Mouse (Mus musculus) granulocyte monocyte progenitor cell, adult 5-6 weeks (primary cell): ENCODE measurements around the gene Il10. TPM values are rescaled to one million over a fixed set of nuclear protein-coding genes. Genes with fewer than 3 reads are reported as not detected.
"Not testable (repeated sequence)": the region's sequence is repeated elsewhere in the genome, so short reads cannot be mapped to it uniquely, and the experiment has no call there.

Source experiments
- ATAC-seq: replicated peaks from 2 replicates; pipeline ENCODE4 v1.8.0; 2016; ENCODE audit warnings: mild to moderate bottlenecking, moderate TSS enrichment, inconsistent platforms; ENCODE audit not compliant: poor library complexity, severe bottlenecking
- total RNA-seq, 2 experiments: library from RNA; stranded (forward) in 1 of 2; stranded (reverse) in 1 of 2; fragments of 200-712, 200-1000 nt in 1 of 2; fragments of >200 nt in 1 of 2; fragmentation: Nextera tagmentation in 1 of 2; gene quantifications; 2 replicates each; pipeline ENCODE4 v1.2.3; 2014 to 2017

Il10 gene
- total RNA-seq, 2 experiments from 2014 or later, result not detected

DNA sequence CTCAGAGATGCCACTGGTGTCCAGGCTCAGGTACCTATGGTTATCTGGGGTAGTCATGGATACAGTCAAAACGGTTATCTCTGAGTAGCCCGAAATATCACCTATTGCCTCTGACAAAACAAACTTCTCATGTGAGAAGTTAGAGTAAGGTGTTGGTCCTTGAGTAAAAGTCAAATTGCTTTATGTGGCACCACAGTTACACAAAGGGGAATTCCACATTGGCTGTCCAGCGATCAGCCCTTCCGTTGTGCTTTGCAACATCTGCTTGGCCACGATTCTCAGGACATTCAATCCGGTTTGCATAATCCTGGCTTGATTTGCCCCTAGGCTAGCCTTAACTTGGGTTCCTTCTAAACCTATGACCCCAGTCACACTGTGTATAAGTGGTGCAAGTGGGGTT, 4.4 kb upstream of the Il10 start:
- ATAC-seq, result peak; percentile 67

GRCm38 (mm10) chr1:131015879-131016278, 3.8 kb upstream of the Il10 start:
- ATAC-seq, result 0 out of 2 replicates have a peak, but pooled peaks have one; percentile 9

DNA sequence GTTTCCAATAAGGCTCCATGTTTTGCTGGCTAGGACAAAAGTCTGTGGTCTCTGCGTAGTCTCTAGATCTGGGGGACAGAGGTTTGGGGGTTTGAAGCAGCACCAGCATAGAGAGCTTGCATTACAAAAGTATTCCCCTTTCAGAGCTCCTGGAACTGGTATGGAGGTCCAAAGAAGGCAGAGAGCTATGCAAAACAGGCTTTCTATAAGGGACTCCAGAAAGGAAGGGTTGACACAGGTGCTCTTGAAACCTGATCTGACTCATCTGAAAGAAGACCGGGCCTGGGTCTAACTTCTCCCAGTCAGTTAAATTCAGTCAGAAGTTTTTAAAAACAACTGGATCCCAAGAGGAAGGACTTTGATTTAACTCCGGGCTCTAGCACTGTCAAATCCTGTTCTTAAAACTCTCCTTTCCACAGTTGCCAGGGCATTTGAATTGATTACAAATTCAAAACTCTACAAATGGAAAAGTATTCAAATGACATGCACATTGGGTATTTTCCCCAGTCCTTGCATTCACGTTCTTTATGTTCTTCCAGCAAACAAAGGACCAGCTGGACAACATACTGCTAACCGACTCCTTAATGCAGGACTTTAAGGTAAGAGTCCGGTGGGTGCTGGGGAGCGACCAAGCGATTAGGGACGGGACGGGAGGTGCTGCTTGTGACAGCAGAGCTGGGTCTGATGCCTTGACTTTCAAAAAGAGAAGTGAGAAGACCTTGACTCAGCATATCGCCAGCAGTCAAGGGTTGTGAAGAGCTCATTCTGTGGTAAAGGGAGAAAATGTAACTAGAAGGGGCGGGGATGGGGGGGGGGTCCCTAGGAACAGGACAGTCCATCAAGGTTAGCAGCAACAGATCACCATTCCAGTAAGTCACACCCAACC, 1.0 kb downstream of the Il10 start:
- peak; percentile 40 for ATAC-seq

- 0 out of 2 replicates have a peak, but pooled peaks have one; percentile 15 for ATAC-seq
These were observed 1.8 kb downstream of the Il10 start for GRCm38 (mm10) chr1:131021438-131021837.

GRCm38 (mm10) chr1:131021900-131022590, 2.4 kb downstream of the Il10 start:
- ATAC-seq, result no peak

GRCm38 (mm10) chr1:131022591-131023249, 3.1 kb downstream of the Il10 start:
- ATAC-seq, result no peak

DNA sequence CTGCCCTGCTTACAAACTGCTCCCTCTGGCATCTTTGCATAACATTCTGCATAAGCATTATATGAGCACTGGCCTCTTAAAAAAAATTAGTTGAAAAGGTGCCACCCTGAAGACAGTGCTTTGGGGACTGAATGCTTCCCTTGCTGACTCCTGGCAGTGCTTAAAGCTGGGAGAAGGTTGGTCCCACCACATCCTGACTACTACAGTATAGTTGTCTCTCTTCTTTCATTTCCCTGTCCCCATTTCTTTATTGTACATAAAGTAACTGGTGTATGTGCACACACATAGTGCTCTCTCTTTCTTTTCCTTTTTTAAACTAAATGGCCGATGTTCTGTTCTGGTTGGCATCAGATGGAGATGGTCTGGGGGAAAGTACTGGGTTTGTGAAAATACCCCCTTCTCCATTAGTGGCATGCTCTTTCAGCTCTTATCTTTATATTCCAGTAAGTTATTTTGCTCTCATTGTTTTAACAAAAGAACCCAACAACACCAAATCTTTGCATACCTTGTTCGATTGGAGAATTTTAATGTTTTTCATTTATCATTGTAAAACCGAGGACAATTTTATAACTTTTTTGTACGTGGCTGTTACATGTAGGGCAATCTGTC, 3.7 kb downstream of the Il10 start:
- ATAC-seq, result not testable (repeated sequence)

- no peak for ATAC-seq
These were observed 5.5 kb downstream of the Il10 start for GRCm38 (mm10) chr1:131024900-131025842.

DNA sequence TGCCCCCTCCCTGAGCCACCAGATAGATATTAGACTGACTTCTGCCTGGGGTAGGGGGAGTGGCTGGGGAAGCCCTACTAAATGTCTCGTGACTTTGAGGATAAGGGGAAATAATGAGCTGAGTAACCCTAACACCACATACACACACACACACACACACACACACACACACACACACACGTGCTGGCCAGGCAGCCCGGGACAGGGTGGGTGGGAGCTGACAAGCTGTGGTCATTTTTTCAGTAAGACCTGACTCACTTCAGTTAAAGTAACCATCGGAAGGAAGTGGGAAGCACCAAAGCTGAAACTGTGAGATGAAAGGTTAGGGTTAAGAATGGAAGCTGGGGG, 6.2 kb downstream of the Il10 start:
- peak; percentile 83 for ATAC-seq

GRCm38 (mm10) chr1:131029215-131029614, 9.6 kb downstream of the Il10 start:
- ATAC-seq, result no peak

- ATAC-seq, result no peak
These were observed 10.6 kb downstream of the Il10 start for GRCm38 (mm10) chr1:131030261-131030660.

GRCm38 (mm10) chr1:131031267-131031666, 11.6 kb downstream of the Il10 start:
- no peak for ATAC-seq

DNA sequence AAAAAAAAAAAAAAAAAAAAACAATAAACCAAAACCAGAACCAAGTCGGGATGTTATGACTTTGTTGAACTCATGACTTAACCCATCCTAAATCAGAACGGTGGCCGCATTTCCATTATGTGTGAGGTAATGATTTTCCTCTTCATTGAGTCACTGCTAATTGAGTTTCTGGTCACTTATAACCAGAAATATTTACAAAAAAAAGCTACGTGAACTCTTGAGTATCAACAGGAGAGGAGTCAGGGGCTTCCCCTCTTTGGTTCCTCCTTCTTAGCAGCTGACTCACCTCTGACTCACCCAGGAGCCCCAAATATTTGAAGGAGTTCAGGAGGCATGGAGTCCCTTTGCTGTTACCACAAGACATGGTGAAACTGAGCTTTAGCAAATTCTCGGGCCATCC, 18.4 kb downstream of the Il10 start:
- peak; percentile 94 for ATAC-seq

DNA sequence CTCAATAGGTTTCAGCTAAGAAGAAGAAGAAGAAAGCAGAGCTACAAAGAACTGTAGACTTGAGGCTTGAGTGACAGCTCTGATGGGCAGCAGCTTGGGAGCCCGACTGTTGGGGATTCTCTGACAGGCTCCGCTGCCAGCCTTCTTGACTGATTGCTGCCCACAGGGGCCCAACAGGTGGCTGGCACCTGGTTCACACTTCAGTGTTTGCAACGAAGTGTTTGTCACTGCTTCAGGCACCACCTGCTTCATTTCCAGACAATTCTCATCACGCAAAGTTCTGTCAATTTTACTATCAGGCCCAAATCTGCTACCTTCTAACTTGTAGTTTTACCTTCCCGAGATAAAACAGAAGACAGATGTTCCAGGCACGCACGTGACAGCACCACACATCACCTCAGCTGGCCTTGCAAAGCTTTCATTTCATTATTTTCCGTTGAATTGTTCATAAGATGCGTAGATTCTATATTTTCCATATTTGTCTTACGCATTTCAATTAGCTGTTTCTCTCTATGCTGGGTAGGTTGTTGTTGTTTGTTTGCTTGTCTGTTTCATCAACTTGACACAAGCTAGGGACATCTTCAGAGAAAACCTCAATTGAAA, 18.9 kb downstream of the Il10 start:
- ATAC-seq, result no peak

DNA sequence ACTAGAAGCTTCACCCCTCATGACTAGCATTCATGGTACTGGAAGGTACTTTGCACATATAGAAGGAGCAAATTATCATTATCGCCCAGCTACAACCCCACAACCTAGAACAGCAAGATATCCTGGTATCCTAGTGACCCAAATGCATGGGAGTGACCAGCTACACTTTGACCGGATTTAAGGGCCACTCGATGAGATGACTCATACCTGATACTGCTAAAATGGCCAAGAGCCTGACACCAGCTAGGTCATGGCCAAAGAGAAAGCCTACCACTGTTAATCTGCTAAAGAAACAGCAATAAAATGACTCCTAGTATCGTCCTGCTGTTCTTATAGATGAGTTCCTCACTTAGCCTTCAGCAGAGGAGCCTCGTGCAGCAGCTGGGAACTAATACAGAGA, 19.8 kb downstream of the Il10 start:
- no peak for ATAC-seq

GRCm38 (mm10) chr1:131042263-131042662, 22.6 kb downstream of the Il10 start:
- ATAC-seq, result no peak

DNA sequence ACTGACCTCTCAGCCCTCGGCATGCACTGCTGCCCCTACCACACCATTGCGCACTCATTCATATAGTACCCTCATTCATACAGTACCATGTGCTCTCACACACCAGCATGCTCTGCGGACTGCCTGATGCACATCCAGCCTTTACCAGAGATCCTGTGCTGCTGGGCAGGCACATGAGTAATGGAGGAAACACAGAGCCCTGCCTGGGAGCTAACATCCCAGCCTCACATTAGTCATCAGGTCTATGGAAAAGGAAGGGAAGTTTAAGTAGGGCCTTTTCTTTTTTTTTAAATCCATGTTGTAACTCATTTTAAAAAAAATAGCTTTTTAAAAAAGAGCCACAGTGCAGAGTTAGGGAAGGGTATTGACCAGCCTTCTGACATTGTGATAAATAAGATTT, 23.1 kb downstream of the Il10 start:
- ATAC-seq, result no peak

DNA sequence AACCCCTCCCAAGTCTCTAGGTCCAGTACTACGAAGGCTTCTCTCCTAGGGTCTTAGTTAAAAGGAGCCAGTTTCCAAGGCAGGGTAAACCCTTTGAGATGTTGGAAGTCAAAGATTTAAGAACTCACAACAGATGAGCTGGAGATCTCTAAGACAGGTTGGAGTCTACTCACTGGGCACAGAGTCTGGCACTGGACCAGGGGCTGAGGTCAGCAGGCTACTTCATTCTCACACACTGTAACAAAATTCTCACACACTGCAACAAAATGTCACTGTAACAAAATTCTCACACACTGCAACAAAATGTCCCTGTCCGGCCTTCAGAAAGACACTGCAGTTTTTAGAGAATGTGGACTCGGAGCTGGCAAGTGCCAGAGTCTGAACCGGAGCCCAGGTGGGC, 24.0 kb downstream of the Il10 start:
- ATAC-seq, result no peak

GRCm38 (mm10) chr1:131045723-131046355, 26.2 kb downstream of the Il10 start:
- no peak for ATAC-seq
